Mouse (Mus musculus) lung, postnatal 0 days (tissue): ENCODE measurements around the gene Krt15.

Experiments used
- CTCF ChIP-seq: IDR thresholded peaks from 2 replicates; pipeline ENCODE4 v1.5.1; 2016; ENCODE audit warnings: antibody characterized with exemption, mild to moderate bottlenecking
- EP300 ChIP-seq: IDR thresholded peaks from 2 replicates; pipeline ENCODE4 v1.6.1; 2016; ENCODE audit warnings: antibody characterized with exemption, mild to moderate bottlenecking, control low read depth

GRCm38 (mm10) chr11:100147566-100148353, 12.0 kb upstream of the Krt15 start:
- TF ChIP-seq CTCF (no peak), EP300 (no peak)
